Mouse (Mus musculus) gastrocnemius, postnatal 36 days (tissue): Measurements from ENCODE around the gene Olfr558. TPM values are rescaled to one million over a fixed set of nuclear protein-coding genes. Genes with fewer than 3 reads are reported as not detected.

ENCODE experiments used
- DNase-seq, 2 experiments: peaks; one replicate each; pipeline ENCODE4 v3.0.0; 2022
- intact Hi-C: fragments of 180-260 bp; cut with DNase I; formaldehyde crosslinking; loops from one replicate; pipeline ENCODE4 v1.15.1; 2025
- long read RNA-seq, 2 experiments: library from polyadenylated mRNA; stranded (forward); transcript quantifications; one replicate each; pipeline ENCODE4 v2.0.0; 2021
- total RNA-seq, 2 experiments: library from RNA; stranded (reverse); gene quantifications; 2 replicates each; pipeline ENCODE4 v1.2.3; 2021

Olfr558 gene
- total RNA-seq: 1 to 10 TPM; 1.5 to 1.7 TPM
- long read RNA-seq, experiment 1, partial matches to known transcripts: 0 of 1 reads
- long read RNA-seq, experiment 1, other reads (novel, unspliced or antisense): 1 of 1 reads
- long read RNA-seq, experiment 2, partial matches to known transcripts: 1 of 1 reads
- long read RNA-seq, experiment 2, other reads (novel, unspliced or antisense): 0 of 1 reads

DNA sequence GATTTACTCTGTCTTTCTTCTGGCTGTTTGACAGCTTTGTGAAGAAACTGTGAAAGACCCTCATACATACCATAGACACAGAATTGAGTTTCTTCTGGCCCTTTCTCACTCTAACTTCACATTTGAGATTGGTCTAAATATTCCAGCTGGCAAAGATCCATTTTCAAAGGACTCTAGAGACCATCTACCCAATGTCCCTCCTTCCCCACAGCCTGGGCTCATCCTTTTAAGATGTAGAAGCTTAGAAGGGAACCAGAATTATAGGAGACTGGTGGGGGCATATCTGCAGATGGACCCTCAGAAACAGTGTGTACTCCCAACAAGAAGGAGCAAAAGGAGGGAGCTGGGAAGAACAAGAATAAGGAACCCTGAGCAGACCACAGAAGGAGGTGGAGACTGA, at the start of gene Olfr558:
Olfr558 (plus strand) TSS at position 301 of the 400 bp plus-strand sequence.
- DNase-seq: no peak
- intact Hi-C loops: no loop called here

DNA sequence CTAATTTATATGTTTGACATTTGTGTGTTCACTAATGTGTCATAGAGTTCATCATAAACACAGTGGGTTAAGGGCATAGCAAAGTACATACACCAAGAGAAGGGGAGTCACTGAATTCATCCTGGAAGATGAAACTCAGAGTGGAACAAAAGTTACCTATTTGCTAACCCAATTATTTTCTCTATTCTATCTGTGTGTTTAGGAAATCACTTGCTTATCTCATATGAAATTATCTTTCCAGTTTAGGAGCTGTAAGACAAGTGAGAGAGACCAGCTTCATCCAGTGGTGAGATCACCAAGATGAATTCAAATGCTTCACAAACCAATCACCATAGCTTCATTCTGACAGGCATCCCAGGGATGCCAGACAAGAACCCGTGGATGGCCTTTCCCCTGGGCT, 43.5 kb upstream of the Olfr558 start, which contains the start of gene Olfr555:
Olfr555 (plus strand) TSS at position 301 of the 400 bp plus-strand sequence.
- DNase-seq: no peak
- intact Hi-C loops: no loop called here

DNA sequence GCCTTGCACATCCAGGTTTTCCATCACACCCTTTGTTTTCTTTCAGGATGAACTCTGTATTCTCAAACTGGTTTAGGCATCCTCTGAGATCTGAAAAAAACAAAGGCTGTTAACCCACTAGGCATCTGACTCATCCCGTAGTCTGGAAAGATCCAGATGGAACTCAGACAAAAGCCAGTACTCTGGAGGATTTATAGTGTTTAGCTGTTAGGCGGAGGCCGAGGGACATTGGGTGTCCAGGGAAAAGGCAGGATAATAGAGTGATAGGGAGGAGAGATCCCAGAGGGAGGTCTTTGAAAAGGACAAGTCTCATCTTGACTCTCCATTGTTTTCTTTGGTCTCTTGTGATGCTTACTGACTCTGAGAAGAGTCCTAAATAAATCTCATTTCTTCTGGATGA, 37.4 kb upstream of the Olfr558 start, which contains the start of gene Olfr556:
Olfr556 (plus strand) TSS at position 301 of the 400 bp plus-strand sequence.
- DNase-seq: no peak
- intact Hi-C loops: no loop called here

DNA sequence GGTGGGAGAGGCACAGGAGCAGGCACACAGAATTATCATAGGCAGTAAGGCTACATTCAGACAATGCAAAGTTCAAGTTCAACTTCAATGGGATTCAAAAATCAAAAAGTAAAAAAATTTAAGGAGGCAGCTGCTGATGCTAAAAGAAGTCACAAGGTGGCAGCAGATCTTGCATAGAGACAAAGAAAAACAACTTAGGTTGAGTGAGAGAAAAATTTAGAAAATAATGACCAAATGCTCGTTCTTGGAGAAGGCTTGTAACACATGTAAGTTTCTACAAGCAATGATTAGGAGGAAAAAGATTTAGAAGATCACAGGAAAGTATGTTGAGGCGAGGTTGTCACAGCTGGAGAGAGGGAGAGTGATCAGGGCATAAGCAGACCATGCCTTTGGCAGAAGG, 36.6 kb upstream of the Olfr558 start:
- intact Hi-C loops: no loop called here
- no peak for DNase-seq

DNA sequence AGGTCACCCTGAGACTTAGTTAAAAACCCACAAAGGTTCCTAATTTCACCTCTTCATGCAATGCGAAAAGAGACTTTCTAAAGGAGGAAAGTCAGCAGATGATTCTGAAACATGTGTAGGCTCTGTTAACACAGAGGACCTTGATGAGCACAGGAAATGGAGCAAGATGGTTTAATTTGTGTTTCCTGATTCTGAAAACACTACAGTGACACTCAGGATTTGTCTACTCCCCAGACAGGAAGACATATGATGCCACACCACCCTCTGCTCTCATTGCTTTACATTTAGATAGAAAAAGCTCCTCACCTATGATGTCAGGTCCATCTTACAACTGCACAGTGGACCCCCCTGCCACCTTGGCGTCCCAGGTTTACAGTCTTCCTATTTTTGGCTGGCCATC, 25.8 kb upstream of the Olfr558 start:
- intact Hi-C loops: no loop called here
- no peak for DNase-seq

DNA sequence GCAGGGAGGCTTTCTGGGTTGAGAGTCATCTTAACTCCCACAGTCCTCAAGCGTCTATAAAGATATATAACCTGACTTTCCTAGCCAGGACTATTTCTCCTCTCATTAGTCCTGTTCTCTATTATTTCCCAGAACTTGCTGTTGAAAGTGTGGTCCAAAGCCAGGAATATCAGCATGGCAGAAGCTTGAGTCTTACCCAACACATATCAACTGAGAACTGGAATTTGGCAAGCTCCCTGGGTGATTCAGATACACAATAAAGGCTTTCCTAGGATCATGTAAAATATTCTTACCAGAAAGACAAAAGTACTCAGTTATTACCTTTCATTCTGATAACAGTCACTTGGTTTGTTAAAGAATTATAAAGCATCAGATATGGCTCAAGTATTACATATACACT, 20.1 kb upstream of the Olfr558 start:
- intact Hi-C loops: no loop called here
- no peak for DNase-seq

DNA sequence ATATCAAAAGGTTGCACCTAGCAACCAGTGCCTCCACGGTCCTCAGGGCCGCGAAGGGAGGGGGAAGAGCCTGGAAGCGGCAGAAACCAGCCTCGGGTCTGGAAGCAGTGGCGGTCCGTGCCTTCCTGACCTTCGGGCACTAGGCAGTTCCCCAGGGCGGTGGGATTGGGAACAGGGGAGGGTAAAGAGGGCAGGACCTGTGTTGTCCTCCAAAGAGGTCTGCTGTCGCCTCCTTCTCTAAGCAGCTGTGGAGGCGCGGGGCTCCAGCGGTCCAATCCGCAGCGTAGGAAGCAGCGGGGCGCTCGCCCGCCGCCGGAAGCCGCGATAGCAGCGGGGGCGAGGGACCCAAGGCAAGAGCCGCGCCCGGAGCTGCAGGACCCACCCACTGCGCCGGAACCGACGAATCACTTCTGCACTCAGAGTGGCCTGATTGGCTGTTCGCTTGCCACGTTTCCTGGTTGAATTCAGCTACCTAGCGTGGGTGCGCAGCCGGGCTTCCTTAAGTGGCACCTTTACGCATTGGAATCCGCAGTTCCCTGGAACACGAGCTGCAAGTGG, 15.0 kb upstream of the Olfr558 start, which contains the start of gene Trim68:
Trim68 (minus strand) TSS at position 384 of the 558 bp plus-strand sequence.
- DNase-seq: peak; percentile 78 to 84
- intact Hi-C loops: no loop called here

DNA sequence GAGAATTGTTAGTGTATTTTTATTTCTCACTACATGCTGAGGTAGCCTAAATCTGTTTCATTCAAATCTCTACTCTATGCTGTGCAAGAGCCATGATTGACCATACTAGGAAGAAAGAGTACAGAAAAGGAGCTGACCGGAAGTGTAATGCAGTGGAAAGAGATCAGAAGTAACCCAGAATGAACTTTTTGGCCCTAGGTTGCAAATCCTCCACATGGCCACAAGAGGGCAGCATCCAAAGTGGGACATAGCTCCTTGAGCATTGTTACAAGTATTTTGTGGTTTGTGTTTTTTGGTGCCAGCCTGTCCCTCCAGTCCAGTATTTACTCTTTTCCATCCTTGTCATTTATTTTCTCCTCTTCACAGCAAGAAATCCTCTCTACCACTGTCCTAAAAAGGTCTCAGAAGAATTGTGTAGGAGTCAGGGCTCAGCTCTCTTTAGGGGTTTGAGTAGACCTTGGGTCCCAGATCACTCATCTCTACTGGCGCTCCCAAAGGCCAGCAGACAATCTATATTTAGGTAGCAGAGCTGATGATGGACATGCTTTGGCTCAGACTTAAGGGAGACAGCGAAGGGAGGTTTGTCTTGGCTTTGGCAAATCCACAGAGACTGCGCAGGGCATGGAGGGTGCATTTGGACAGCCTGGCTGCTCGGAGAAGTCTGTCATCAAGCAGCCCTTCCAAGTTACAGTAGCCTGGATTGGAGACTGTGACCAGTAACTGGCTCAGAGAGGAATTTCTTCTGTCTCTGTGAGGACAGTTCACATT, 6.5 kb upstream of the Olfr558 start, which contains the start of gene Olfr557:
Olfr557 (plus strand) TSS at position 553 of the 768 bp plus-strand sequence.
- no peak for DNase-seq
- intact Hi-C loops: no loop called here

DNA sequence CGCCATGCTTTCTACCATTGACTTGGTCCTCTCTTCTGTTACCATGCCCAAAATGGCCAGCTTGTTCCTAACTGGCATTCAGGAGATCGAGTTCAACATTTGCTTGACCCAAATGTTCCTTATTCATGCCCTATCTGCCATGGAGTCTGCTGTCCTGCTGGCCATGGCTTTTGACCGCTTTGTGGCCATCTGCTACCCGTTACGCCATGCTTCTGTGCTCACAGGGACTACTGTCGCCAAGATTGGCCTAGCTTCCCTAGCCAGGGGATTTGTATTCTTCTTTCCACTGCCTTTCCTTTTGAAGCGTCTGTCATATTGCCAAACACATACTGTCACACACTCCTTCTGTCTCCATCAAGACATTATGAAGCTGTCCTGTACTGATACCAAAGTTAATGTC, 3.6 kb upstream of the Olfr558 start:
- intact Hi-C loops: no loop called here
- DNase-seq: no peak

DNA sequence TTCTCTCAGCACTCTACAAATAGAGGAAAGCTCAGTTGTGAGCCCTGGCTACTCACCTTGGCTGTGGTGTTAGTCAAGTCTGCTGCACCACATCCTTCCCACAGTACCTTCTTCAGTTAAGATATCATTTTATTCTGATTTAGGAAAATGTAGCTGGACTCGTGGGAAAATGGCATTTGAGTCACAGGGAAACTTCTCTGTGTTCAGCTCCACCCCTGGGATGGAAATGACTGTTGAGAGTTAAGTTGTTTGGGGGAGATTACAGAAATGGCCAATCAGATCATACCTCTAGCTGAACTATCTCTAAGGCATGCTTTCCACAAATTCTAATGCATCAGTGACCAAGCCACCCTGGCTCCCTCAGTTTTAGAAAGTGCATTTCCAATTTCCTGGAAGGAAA, 17.0 kb downstream of the Olfr558 start, which contains the start of gene Olfr33:
Olfr33 (minus strand) TSS at position 101 of the 400 bp plus-strand sequence.
- no peak for DNase-seq
- intact Hi-C loops: no loop called here

DNA sequence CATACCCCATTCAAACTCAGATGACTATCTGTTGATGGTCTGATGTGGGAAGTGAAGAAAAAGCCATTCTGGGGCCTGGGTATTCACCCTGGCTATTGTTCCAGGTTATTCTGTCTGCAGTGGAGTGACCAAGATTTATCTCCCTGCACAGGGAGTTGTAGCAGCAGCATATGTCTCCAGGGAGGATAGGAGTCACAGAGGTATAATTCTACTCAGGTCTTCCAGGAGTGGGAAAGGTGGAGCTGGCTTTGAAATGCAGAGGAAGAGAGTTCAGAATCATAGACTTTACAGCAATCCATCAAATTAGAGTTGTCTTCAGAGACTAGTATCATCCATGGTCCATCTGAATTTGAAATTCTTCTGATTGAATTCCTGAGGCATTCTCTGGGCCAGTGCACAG, 25.4 kb downstream of the Olfr558 start, which contains the start of gene Olfr559:
Olfr559 (minus strand) TSS at position 101 of the 400 bp plus-strand sequence.
- no peak for DNase-seq
- intact Hi-C loops: no loop called here

DNA sequence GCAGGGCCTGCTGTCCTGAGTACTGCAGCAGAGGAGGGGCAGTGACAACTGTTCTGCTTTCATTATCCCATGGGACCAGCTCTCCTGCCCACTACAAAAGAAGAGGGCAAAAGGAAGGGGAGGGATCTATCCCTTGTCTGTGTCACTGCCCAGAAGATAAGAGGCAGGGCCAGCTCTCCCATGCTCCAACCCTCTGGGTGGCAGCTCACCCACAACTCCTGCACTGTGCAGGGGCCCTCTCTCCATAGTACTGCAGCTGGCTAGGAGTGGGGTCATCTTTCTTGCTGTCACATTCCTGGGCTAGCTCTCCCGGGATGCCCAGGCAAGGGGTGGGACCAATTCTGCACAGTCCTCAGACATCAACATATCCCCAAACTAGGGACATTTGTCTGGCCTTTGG, 31.8 kb downstream of the Olfr558 start:
- intact Hi-C loops: no loop called here
- no peak for DNase-seq

DNA sequence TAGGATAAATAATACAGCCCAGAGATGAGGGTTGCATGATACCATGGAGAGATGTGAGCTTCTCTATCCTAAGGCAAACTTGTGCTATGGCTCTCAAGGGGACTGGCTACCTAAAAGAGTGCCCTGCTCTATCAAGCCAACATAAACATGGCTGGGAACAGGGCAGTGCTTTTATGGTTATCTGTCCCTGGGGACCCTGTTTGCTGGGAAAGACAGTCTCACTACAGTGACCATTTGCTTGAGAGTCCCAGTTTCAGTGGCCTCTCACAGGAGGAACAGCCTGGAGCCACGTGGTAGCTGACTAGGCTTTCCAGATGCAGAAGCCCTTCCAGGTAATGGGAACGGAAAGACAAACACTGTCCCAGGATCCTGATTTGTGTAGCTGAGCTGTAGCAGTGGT, 35.7 kb downstream of the Olfr558 start:
- intact Hi-C loops: no loop called here
- DNase-seq: no peak

DNA sequence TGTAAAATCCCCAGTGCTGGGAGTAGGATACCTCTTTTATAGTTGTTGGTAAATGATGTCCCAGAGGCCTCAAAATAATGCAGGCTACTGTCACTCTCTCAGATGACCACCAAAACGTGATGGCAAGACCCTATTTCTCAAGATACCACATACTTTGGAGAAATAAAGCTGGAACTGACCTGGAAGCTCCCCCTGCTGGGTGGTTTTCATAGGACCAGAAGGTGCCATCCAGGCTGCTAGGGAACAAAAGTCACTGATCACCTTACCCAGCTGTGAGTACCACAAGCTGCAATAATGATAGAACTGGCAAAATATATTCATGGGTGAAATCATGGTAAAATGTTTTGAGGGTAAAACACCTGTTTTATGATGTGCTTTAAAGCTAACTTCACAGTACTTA, 50.1 kb downstream of the Olfr558 start:
- intact Hi-C loops: no loop called here
- no peak for DNase-seq

DNA sequence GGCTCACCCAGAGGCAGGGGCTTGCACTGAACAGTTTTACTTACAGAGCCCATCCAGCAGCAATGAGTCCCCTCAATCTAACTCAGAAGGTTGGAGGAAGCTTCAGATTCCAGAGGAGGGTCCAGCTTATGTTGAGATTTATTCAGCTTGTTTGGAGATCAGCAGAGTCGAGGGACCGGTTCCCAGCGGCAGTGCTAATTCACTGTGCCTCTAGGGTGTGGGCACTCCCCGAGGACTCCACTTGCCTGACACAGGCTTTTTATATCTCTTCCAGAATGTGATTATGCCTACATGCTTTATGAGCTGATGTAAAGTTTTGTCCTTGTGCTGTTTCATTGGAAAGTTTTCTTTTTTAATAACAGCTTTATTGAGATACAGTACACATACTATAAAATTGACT, 57.3 kb downstream of the Olfr558 start, which contains the start of the genes Olfr560 and Olfr78:
Olfr560 (minus strand) TSS at position 101 of the 400 bp plus-strand sequence.
Olfr78 (minus strand) TSS at position 206 of the 400 bp plus-strand sequence.
- intact Hi-C loops: no loop called here

More for the DNA sequence above, 57.3 kb downstream of the Olfr558 start, which contains the start of the genes Olfr560 and Olfr78:
- DNase-seq: no peak

Other genes starting within 250 kb of the Olfr558 start
- gene Olfr543, start 220.5 kb upstream of the Olfr558 start, total RNA-seq: not detected
- gene Olfr544, start 213.9 kb upstream of the Olfr558 start, total RNA-seq: not detected
- gene Olfr545, start 202.6 kb upstream of the Olfr558 start, total RNA-seq: not detected
- not detected for gene Olfr547, start 167.5 kb upstream of the Olfr558 start, total RNA-seq
- gene Olfr548-ps1, start 161.3 kb upstream of the Olfr558 start, total RNA-seq: not detected
- gene Olfr549, start 152.3 kb upstream of the Olfr558 start, total RNA-seq: not detected
- gene Trim21, start 136.7 kb upstream of the Olfr558 start, total RNA-seq: 1 to 10 TPM; 1.7 to 2.8 TPM
- under 1 TPM in 1 of 2 experiments, not detected in 1; 0.08 TPM for gene Olfr550, start 130.8 kb upstream of the Olfr558 start, total RNA-seq
- not detected for gene Olfr551, start 110.3 kb upstream of the Olfr558 start, total RNA-seq
- under 1 TPM in 1 of 2 experiments, not detected in 1; 0.10 TPM for gene Olfr552, start 104.4 kb upstream of the Olfr558 start, total RNA-seq
- gene Olfr553, start 84.0 kb upstream of the Olfr558 start, total RNA-seq: not detected
- gene Olfr554, start 63.8 kb upstream of the Olfr558 start, total RNA-seq: not detected
- gene Olfr555, start 43.4 kb upstream of the Olfr558 start, total RNA-seq: not detected
- gene Olfr556, start 37.3 kb upstream of the Olfr558 start, total RNA-seq: not detected
- 1 to 10 TPM; 3.6 to 4.2 TPM for gene Trim68, start 14.9 kb upstream of the Olfr558 start, total RNA-seq
- not detected for gene Olfr557, start 6.3 kb upstream of the Olfr558 start, total RNA-seq
- not detected for gene Olfr33, start 16.9 kb downstream of the Olfr558 start, total RNA-seq
- gene Olfr559, start 25.3 kb downstream of the Olfr558 start, total RNA-seq: not detected
- under 1 TPM in 1 of 2 experiments, not detected in 1; 0.17 TPM for gene Olfr560, start 57.2 kb downstream of the Olfr558 start, total RNA-seq
- under 1 TPM; 0.47 to 0.54 TPM for gene Olfr78, start 57.3 kb downstream of the Olfr558 start, total RNA-seq
- not detected for gene Olfr561, start 69.0 kb downstream of the Olfr558 start, total RNA-seq
- gene Olfr564, start 101.3 kb downstream of the Olfr558 start, total RNA-seq: not detected
- not detected for gene Olfr566, start 156.6 kb downstream of the Olfr558 start, total RNA-seq
- gene Olfr568, start 174.9 kb downstream of the Olfr558 start, total RNA-seq: not detected
- not detected for gene Olfr569, start 188.7 kb downstream of the Olfr558 start, total RNA-seq
- gene Olfr570, start 192.4 kb downstream of the Olfr558 start, total RNA-seq: not detected
- gene Olfr571, start 215.3 kb downstream of the Olfr558 start, total RNA-seq: not detected
- gene Olfr572, start 222.2 kb downstream of the Olfr558 start, total RNA-seq: not detected
- gene Olfr573-ps1, start 240.4 kb downstream of the Olfr558 start, total RNA-seq: not detected
- not detected for gene Olfr574, start 246.3 kb downstream of the Olfr558 start, total RNA-seq